Mouse (Mus musculus) olfactory bulb, adult 2 months (tissue): Measurements from ENCODE around the gene Skp1a.

Source experiments
- CTCF ChIP-seq: fragments of 200-500 bp; IDR thresholded peaks from 2 replicates; pipeline ENCODE4 v1.5.1; 2012; ENCODE audit warnings: low read depth, mild to moderate bottlenecking, low read length, moderate library complexity; ENCODE audit not compliant: insufficient read depth
- POLR2A ChIP-seq: fragments of 200-500 bp; IDR thresholded peaks from 2 replicates; pipeline ENCODE4 v1.6.1; 2012; ENCODE audit warnings: mild to moderate bottlenecking, low read depth, low read length, moderate library complexity; ENCODE audit not compliant: insufficient read depth

DNA sequence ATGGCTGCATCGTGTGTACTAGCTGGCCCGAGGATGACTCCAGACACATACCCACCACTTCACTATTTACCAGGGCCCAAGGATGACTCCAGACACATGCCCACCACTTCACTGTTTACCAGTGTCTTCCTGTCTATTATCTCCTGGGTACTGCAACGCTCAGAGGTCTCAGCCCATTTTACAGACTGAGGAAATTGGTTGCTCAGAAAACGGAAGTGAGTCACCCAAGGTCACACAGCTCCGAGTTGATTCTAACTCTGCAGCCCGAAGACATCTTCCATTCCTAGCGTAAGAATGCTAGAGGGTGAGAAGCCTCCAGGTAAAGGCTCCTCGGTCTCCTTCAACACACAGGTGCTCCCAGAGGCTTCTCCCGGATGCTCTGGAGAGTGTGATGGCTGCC lies 62.3 kb downstream of the Skp1a start:
- TF ChIP-seq CTCF (no peak), POLR2A (no peak)
